Mouse (Mus musculus) CH12.LX (cell line): ENCODE data around the gene Hemgn.

Experiments
- CTCF ChIP-seq, 2 experiments: IDR thresholded peaks in 1 of 2; conservative IDR thresholded peaks in 1 of 2; 2 replicates each; pipeline ENCODE4 v1.5.1; 2011 to 2012; ENCODE audit warnings: low read depth in 2 of 2, low read length in 2 of 2, improper control_type of control experiment in 1 of 2, inconsistent platforms in 1 of 2, mild to moderate bottlenecking in 1 of 2, moderate library complexity in 1 of 2
- EP300 ChIP-seq: IDR thresholded peaks from 2 replicates; pipeline ENCODE4 v1.6.1; 2011; ENCODE audit warnings: low read length, improper control_type of control experiment
- ETS1 ChIP-seq: conservative IDR thresholded peaks from 2 replicates; pipeline ENCODE4 v1.6.1; 2012; ENCODE audit warnings: low read depth, mild to moderate bottlenecking, inconsistent platforms, low read length, improper control_type of control experiment, moderate library complexity
- JUND ChIP-seq: conservative IDR thresholded peaks from 2 replicates; pipeline ENCODE4 v1.6.1; 2011; ENCODE audit warnings: low read depth, low read length, improper control_type of control experiment
- POLR2A ChIP-seq: IDR thresholded peaks from 2 replicates; pipeline ENCODE4 v1.6.1; 2011; ENCODE audit warnings: low read depth, mild to moderate bottlenecking, improper control_type of control experiment, low read length
- POLR2AphosphoS2 ChIP-seq: IDR thresholded peaks from 2 replicates; pipeline ENCODE4 v1.6.1; 2011; ENCODE audit warnings: low read depth, low read length, improper control_type of control experiment
- USF1 ChIP-seq: IDR thresholded peaks from 2 replicates; pipeline ENCODE4 v1.6.1; 2014; ENCODE audit warnings: low read depth, mild to moderate bottlenecking, inconsistent platforms, low read length, improper control_type of control experiment
- USF2 ChIP-seq: conservative IDR thresholded peaks from 2 replicates; pipeline ENCODE4 v1.6.1; 2011; ENCODE audit warnings: low read depth, low read length, improper control_type of control experiment

DNA sequence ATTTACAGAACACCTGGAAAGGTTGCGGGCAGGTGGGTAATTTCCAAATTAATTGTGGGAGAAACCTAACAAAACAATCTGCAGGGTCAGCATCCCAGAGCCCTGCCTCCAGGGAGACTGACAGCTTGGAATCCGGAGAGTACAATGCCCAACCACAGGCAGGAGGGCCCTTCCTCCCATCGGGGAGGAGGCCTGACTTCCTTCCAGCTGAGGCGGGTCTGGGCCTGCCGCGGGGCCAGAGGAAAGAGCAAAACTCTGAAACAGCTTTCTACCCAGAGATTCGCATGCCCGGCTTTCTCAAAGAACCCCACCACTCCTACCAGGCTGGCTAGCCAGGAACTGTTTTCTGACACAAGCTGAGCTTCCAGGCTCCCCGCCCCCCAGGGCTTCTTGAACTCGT lies 60.3 kb downstream of the Hemgn start:
- TF ChIP-seq CTCF (conservative IDR thresholded peaks at IDR 0.05 in 1 of 2, IDR thresholded peaks at IDR 0.05 in 1 of 2; ENCODE audit: low read depth in 2 of 2, low read length in 2 of 2) (no peak), ETS1 (no peak), EP300 (no peak), USF1 (no peak), USF2 (no peak), POLR2AphosphoS2 (no peak), POLR2A (no peak), JUND (no peak)
